Mouse (Mus musculus) neural tube, embryonic 13.5 days (tissue): ENCODE measurements around the gene Cbs. TPM values are rescaled to one million over a fixed set of nuclear protein-coding genes. Genes with fewer than 3 reads are reported as not detected.

Experiments used
- microRNA-seq: library from miRNA; unstranded; fragments of <30 nt; microRNA quantifications from one replicate; pipeline ENCODE4, GENCODE M21; 2016
- polyA plus RNA-seq: library from polyadenylated mRNA; unstranded; fragments of >200 nt; fragmentation: Nextera tagmentation; extraction: Ambion mirVana; gene quantifications from 2 replicates; pipeline ENCODE4 v1.2.1, GENCODE M21; 2015

Cbs gene
- polyA plus RNA-seq, 1 experiment from 2014 or later, result 8.3 TPM

Small RNAs within 50 kb of the gene (microRNA-seq; reads per million reads assigned to microRNA genes)
- not detected for gene Gm24970

Other genes with a start within 250 kb of the Cbs start
- 31.7 and 32.1 TPM in 2 replicates for gene Wdr4, start 117.3 kb downstream of the Cbs start, polyA plus RNA-seq
- gene Ndufv3, start 117.1 kb downstream of the Cbs start, polyA plus RNA-seq, result 405 and 454 TPM in 2 replicates
- 48.0 and 52.6 TPM in 2 replicates for gene Pknox1, start 72.5 kb downstream of the Cbs start, polyA plus RNA-seq
- 239 and 248 TPM in 2 replicates for gene U2af1, start 21.7 kb upstream of the Cbs start, polyA plus RNA-seq
- not detected in 2 replicates for gene Cryaa, start 40.6 kb upstream of the Cbs start, polyA plus RNA-seq
- gene Sik1, start 218.6 kb upstream of the Cbs start, polyA plus RNA-seq, result 17.0 and 20.1 TPM in 2 replicates